Mouse (Mus musculus): ENCODE results near the gene Itgam. TPM values are rescaled to one million over a fixed set of nuclear protein-coding genes. Genes with fewer than 3 reads are reported as not detected.
"Not testable (repeated sequence)": the region's sequence is repeated elsewhere in the genome, so short reads cannot be mapped to it uniquely, and the experiment has no call there.

Itgam gene
- polyA plus RNA-seq (2012; rRNA removed) = 0.25 and 0.55 TPM in 2 replicates

DNA sequence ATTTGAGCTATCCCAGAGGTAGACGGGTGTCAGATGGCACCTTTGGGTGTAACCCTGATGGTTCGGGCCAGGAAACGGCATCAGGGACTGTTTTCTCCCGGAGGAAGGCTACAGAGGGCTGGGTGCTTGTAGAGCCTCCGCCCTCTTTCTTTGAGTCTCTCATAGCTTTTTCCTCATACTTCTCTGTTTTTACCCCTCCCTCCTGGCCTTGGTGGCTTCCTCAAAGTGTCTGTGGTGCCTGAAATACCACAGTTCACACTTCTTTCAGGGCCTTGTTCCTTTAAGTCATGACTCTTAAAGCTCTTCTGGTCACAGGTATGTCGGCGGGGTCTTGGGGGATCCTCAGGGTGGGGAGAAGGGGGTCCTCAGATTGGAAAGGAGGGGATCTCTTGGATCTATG, at the start of gene Itgam, which contains the start of gene Gm49368:
Gene Itgam, plus strand, starts transcription at position 185 of the 400 bp plus-strand sequence.
Gene Gm49368, plus strand, starts transcription at position 228 of the 400 bp plus-strand sequence.
- TF ChIP-seq POLR2A (IDR thresholded peaks at IDR 0.05; ENCODE audit: control insufficient read depth, low read depth, low read length) (no peak), CTCF (IDR thresholded peaks at IDR 0.05; ENCODE audit: control insufficient read depth, insufficient read depth, insufficient replicate concordance, low read depth, low read length) (no peak)
- H3K27ac ChIP-seq (ENCODE audit: control insufficient read depth, insufficient read depth, low read depth, low read length) = no peak within 1 kb of the TSS
- H3K27me3 ChIP-seq (ENCODE audit: control insufficient read depth, insufficient read depth, low read length) = no peaks in the 10 kb centered on the region
- no peaks in the 10 kb centered on the region for H3K36me3 ChIP-seq (ENCODE audit: control insufficient read depth, insufficient read depth, low read length)
- peaks cover 5% of the 10 kb centered on the region for H3K4me1 ChIP-seq (ENCODE audit: control insufficient read depth, insufficient read depth, low read length)
- H3K4me3 ChIP-seq (ENCODE audit: control insufficient read depth, low read depth, low read length) = no peak within 1 kb of the TSS

DNA sequence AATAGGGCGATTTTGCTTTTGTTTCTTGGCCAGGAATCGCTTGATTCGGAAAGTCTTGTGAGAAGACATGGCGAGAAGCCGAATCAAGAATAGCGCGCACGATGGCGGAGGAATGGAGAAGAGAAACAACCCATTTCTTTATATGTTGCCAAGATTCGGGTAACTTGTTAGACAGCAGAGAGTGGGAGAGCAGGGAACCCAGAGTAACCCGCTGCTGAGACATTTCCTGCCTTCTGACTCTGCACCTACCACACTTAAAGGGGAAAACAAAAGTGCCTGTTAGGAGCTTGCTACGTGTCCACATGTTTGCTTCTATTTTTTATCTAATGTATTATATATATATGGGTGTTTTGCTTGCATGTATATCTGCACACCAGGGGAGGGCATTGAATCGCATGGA, 49.3 kb upstream of the Itgam start:
- Histone ChIP-seq H3K36me3 (ENCODE audit: control insufficient read depth, insufficient read depth, low read length) (no peaks in the 10 kb centered on the region), H3K27ac (ENCODE audit: control insufficient read depth, insufficient read depth, low read depth, low read length) (no peak overlapping the region), H3K4me1 (ENCODE audit: control insufficient read depth, insufficient read depth, low read length) (peaks cover 8% of the 10 kb centered on the region), H3K27me3 (ENCODE audit: control insufficient read depth, insufficient read depth, low read length) (no peaks in the 10 kb centered on the region), H3K4me3 (ENCODE audit: control insufficient read depth, low read depth, low read length) (no peak overlapping the region)
- no peak for TF ChIP-seq CTCF (IDR thresholded peaks at IDR 0.05; ENCODE audit: control insufficient read depth, insufficient read depth, insufficient replicate concordance, low read depth, low read length)
- TF ChIP-seq POLR2A (IDR thresholded peaks at IDR 0.05; ENCODE audit: control insufficient read depth, low read depth, low read length) = no peak

DNA sequence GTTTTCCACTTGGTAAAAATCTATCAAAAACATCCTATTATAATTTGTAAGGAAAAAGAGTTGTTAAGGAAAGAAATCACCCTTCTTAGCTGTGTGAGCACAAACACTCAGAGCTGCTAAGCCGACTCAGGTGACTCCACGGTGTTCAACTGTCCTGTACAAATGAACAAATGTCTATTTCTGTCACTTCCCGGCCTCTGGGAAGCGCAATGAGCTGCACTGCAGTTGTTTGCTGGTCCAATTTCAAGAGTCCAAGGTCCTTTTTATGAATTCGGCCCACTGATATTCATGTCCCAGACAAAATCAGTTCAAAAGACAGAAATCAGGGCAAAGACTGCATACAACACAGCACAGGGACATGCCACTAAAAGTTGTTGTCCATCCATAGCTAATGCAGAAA, 46.3 kb upstream of the Itgam start:
- not testable (repeated sequence) for H3K27ac ChIP-seq (ENCODE audit: control insufficient read depth, insufficient read depth, low read depth, low read length); H3K4me3 ChIP-seq (ENCODE audit: control insufficient read depth, low read depth, low read length); H3K36me3 ChIP-seq (ENCODE audit: control insufficient read depth, insufficient read depth, low read length); H3K27me3 ChIP-seq (ENCODE audit: control insufficient read depth, insufficient read depth, low read length); H3K4me1 ChIP-seq (ENCODE audit: control insufficient read depth, insufficient read depth, low read length)

GRCm38 (mm10) chr7:128016650-128017049, 45.8 kb upstream of the Itgam start:
- no peaks in the 10 kb centered on the region for H3K27me3 ChIP-seq (ENCODE audit: control insufficient read depth, insufficient read depth, low read length)
- H3K27ac ChIP-seq (ENCODE audit: control insufficient read depth, insufficient read depth, low read depth, low read length) = no peak overlapping the region
- H3K36me3 ChIP-seq (ENCODE audit: control insufficient read depth, insufficient read depth, low read length) = no peaks in the 10 kb centered on the region
- TF ChIP-seq POLR2A (IDR thresholded peaks at IDR 0.05; ENCODE audit: control insufficient read depth, low read depth, low read length) = no peak
- no peak for TF ChIP-seq CTCF (IDR thresholded peaks at IDR 0.05; ENCODE audit: control insufficient read depth, insufficient read depth, insufficient replicate concordance, low read depth, low read length)
- no peaks in the 10 kb centered on the region for H3K4me1 ChIP-seq (ENCODE audit: control insufficient read depth, insufficient read depth, low read length)
- H3K4me3 ChIP-seq (ENCODE audit: control insufficient read depth, low read depth, low read length) = no peak overlapping the region

DNA sequence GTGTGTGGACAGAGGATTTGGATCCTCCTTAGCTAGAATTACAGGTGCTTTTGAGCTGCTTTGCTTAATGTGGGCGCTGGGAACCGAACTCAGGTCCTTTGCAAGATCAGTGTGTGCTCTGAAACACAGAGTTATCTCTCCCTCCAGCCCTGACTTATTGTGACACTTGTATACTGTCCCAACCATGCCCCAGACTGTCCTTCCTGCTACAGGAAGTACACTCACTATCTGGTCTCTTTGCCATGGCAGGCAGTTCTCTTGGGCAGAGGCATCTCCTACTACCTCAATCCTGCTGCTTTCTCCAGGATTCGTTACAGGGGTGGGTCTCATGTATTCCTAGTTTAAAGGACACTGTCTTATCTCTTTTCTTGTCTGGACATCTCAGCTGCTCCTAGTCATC, 44.2 kb upstream of the Itgam start:
- no peak overlapping the region for H3K4me3 ChIP-seq (ENCODE audit: control insufficient read depth, low read depth, low read length)
- H3K27me3 ChIP-seq (ENCODE audit: control insufficient read depth, insufficient read depth, low read length) = no peaks in the 10 kb centered on the region
- TF ChIP-seq POLR2A (IDR thresholded peaks at IDR 0.05; ENCODE audit: control insufficient read depth, low read depth, low read length) = no peak
- no peak for TF ChIP-seq CTCF (IDR thresholded peaks at IDR 0.05; ENCODE audit: control insufficient read depth, insufficient read depth, insufficient replicate concordance, low read depth, low read length)
- no peaks in the 10 kb centered on the region for H3K36me3 ChIP-seq (ENCODE audit: control insufficient read depth, insufficient read depth, low read length)
- H3K4me1 ChIP-seq (ENCODE audit: control insufficient read depth, insufficient read depth, low read length) = no peaks in the 10 kb centered on the region
- H3K27ac ChIP-seq (ENCODE audit: control insufficient read depth, insufficient read depth, low read depth, low read length) = no peak overlapping the region

DNA sequence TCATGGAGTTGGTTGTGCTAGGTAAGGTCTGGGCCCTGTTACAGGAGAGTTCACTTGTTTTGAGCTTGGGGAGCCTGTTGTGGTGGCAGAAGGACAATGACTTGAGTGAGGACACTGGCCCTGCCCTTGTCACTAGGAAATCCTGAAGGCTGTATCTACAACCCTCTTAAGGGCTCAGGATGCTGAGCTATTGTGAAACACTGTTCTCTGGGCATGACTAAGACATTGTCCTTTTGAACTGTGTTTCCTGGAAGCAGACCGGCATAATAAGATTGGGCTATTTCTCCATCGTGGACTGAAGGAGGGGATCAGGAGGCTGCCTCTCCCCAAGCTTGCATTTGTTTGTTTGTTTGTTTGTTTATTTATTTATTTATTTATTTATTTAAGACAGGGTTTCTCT, 43.3 kb upstream of the Itgam start:
- no peak overlapping the region for H3K4me3 ChIP-seq (ENCODE audit: control insufficient read depth, low read depth, low read length)
- no peak for TF ChIP-seq POLR2A (IDR thresholded peaks at IDR 0.05; ENCODE audit: control insufficient read depth, low read depth, low read length)
- TF ChIP-seq CTCF (IDR thresholded peaks at IDR 0.05; ENCODE audit: control insufficient read depth, insufficient read depth, insufficient replicate concordance, low read depth, low read length) = no peak
- no peaks in the 10 kb centered on the region for H3K36me3 ChIP-seq (ENCODE audit: control insufficient read depth, insufficient read depth, low read length)

DNA sequence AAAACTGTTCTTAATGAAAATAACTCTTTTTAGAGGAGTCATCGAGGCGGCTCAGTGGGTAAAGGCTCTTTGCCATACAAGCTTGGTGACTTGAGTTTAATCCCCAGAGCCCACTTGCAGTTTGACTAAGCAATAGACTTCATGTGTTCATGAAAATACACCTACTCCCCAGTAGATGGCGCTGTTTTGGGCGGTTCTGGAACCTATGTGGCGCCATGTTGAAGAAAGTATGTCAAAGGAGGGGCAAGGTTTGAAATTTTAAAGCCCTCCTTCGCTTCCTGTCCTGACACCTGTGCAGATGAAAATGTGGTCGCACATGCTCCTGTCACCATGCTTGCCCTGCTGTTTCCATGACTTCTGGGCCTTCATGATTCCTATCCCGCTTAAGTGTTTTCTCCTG, 39.5 kb upstream of the Itgam start:
- no peaks in the 10 kb centered on the region for H3K27me3 ChIP-seq (ENCODE audit: control insufficient read depth, insufficient read depth, low read length)
- H3K4me3 ChIP-seq (ENCODE audit: control insufficient read depth, low read depth, low read length) = no peak overlapping the region
- no peak overlapping the region for H3K27ac ChIP-seq (ENCODE audit: control insufficient read depth, insufficient read depth, low read depth, low read length)
- no peaks in the 10 kb centered on the region for H3K36me3 ChIP-seq (ENCODE audit: control insufficient read depth, insufficient read depth, low read length)
- TF ChIP-seq POLR2A (IDR thresholded peaks at IDR 0.05; ENCODE audit: control insufficient read depth, low read depth, low read length) (no peak), CTCF (IDR thresholded peaks at IDR 0.05; ENCODE audit: control insufficient read depth, insufficient read depth, insufficient replicate concordance, low read depth, low read length) (no peak)
- H3K4me1 ChIP-seq (ENCODE audit: control insufficient read depth, insufficient read depth, low read length) = no peaks in the 10 kb centered on the region

More for the DNA sequence above, 43.3 kb upstream of the Itgam start:
- Histone ChIP-seq H3K27me3 (ENCODE audit: control insufficient read depth, insufficient read depth, low read length) (no peaks in the 10 kb centered on the region), H3K4me1 (ENCODE audit: control insufficient read depth, insufficient read depth, low read length) (no peaks in the 10 kb centered on the region), H3K27ac (ENCODE audit: control insufficient read depth, insufficient read depth, low read depth, low read length) (no peak overlapping the region)

- Histone ChIP-seq H3K4me1 (ENCODE audit: control insufficient read depth, insufficient read depth, low read length) (no peaks in the 10 kb centered on the region), H3K27me3 (ENCODE audit: control insufficient read depth, insufficient read depth, low read length) (no peaks in the 10 kb centered on the region), H3K27ac (ENCODE audit: control insufficient read depth, insufficient read depth, low read depth, low read length) (no peak overlapping the region), H3K4me3 (ENCODE audit: control insufficient read depth, low read depth, low read length) (no peak overlapping the region), H3K36me3 (ENCODE audit: control insufficient read depth, insufficient read depth, low read length) (no peaks in the 10 kb centered on the region)
- TF ChIP-seq CTCF (IDR thresholded peaks at IDR 0.05; ENCODE audit: control insufficient read depth, insufficient read depth, insufficient replicate concordance, low read depth, low read length) (no peak), POLR2A (IDR thresholded peaks at IDR 0.05; ENCODE audit: control insufficient read depth, low read depth, low read length) (no peak)
These were observed 38.9 kb upstream of the Itgam start for GRCm38 (mm10) chr7:128023565-128023964.

Data from testis, adult 2 months (tissue).